Mouse (Mus musculus) lung, adult 2 months (tissue): Measurements from ENCODE around the gene Atn1.

Experiments used
- CTCF ChIP-seq: fragments of 200-500 bp; IDR thresholded peaks from 2 replicates; pipeline ENCODE4 v1.5.1; 2011; ENCODE audit warnings: mild to moderate bottlenecking, low read length, control low read depth; ENCODE audit not compliant: insufficient read depth
- POLR2A ChIP-seq: fragments of 200-500 bp; IDR thresholded peaks from 2 replicates; pipeline ENCODE4 v1.6.1; 2011; ENCODE audit warnings: low read depth, mild to moderate bottlenecking, control low read depth, low read length, borderline replicate concordance; ENCODE audit errors: extremely low read depth

GRCm38 (mm10) chr6:124702102-124702783 is 54.1 kb downstream of the Atn1 start:
- no peak for TF ChIP-seq CTCF
- no peak for TF ChIP-seq POLR2A
